Mouse (Mus musculus) urinary bladder, postnatal 14 days (tissue): ENCODE measurements around the gene Btnl2.
A peak's percentile ranks its signal among the peaks of the same experiment; 100 is the strongest.

Source experiments
- DNase-seq: peaks from one replicate; pipeline ENCODE4 v3.0.0; 2021; ENCODE audit warnings: low spot score

The Btnl2 gene

GRCm38 (mm10) chr17:34347606-34348308 is 6.9 kb upstream of the Btnl2 start:
- peak; percentile 31 for DNase-seq

GRCm38 (mm10) chr17:34349429-34349828 is 5.2 kb upstream of the Btnl2 start:
- DNase-seq: peak; percentile 76

GRCm38 (mm10) chr17:34354940-34355339 is 318 bp downstream of the Btnl2 start:
- DNase-seq: no peak

DNA sequence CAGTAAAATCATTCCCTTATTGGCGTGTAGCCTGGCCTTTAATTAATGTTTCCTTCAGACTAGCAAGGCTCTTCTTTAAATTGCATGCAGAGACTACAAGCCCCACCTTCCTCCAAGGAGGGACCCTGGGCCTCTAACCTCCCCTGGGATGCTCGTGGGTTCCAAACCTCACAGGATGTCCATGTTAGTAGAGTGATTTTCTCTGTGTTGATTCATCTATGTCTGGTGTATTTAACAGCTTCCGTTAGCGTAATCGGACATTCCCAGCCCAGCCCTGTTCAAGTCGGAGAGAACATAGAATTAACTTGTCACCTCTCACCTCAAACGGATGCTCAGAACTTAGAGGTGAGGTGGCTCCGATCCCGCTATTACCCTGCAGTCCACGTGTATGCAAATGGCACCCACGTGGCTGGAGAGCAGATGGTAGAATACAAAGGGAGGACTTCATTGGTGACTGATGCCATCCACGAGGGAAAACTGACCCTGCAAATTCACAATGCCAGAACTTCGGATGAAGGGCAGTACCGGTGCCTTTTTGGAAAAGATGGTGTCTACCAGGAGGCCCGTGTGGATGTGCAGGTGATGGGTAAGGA is 8.4 kb downstream of the Btnl2 start:
- DNase-seq: no peak

DNA sequence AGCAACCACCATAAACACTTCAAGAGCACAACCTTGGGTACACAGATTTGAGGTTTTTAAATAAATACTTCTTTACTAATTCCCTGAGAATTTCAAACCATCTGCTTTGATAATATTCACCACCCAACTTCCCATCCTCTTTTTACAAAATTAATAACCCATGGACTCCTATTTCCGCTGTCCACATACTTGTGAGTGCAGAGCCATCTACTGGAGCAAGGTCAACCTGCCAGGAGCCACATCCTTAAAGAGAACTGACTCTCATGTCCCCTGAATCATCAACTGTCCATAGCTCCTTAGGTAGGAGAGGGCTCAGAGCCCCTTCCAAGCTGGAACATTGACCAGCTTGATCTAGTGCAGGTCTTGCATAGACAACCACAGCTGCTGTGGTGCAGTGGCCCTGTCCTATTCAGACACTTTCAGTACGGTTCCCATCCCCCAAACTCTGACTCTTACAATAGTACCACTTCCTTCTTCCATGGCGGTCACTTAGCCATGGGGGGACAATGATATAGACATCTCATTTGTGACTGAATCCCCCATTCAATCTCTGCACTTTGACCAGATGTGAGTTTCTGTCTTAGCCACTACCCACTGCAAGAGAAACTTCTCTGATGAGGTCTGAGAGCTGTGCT is 9.2 kb downstream of the Btnl2 start:
- no peak for DNase-seq

GRCm38 (mm10) chr17:34365031-34365430 is 10.4 kb downstream of the Btnl2 start:
- no peak for DNase-seq

GRCm38 (mm10) chr17:34370563-34370962 is 15.9 kb downstream of the Btnl2 start:
- DNase-seq: no peak

DNA sequence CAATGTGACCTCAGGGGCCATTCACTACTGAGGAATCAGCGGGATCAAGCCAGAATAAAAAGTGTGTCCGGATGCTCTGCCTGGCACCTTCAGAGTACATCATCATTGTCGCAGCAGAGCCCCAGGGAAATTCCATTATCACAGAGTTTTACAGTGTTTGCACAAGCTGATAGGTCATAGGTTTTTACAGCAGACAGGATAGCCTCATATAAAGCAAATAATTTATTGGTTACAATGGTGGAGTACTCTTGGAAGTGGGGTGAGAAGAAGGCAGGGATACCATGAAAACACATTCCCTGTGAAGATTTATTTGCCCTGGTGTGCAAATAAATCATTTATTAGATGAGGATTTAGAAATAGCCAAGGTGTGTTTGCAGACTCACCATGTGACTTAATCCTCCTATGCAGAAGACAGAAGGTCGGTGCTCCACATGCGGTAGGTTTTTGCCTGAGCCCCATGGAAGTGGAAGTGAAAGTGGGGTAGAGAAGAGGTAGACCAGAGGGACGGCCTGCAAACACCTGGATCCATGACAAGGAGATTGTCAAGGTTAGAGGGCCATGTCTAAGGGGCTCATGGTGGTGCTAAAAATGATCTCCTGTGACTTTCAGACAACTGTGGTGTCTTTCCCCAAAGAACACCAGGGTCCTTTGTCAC is 18.6 kb downstream of the Btnl2 start:
- DNase-seq: no peak

DNA sequence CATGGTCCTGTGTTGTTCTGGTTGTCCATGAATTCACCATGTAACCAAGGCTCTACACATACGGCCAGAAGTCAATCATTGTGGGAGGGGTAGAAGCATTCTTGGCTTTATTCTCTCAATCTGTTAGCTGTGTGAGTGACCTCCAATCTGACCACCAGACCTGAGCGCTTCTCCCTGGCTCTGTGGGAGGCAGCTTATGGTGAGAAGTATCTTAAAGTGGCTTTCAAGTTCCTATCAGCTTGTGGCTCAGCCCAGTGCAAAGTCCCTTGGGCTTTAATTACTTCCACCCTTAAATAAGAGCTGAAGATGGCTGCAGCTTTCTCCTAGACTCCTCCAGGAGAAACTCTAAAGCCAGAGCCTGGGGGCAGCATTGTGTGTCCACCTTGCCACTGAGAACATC is 22.2 kb downstream of the Btnl2 start, which contains the start of gene Btnl1:
Gene Btnl1, plus strand, starts transcription at position 286 of the 400 bp plus-strand sequence.
- no peak for DNase-seq

DNA sequence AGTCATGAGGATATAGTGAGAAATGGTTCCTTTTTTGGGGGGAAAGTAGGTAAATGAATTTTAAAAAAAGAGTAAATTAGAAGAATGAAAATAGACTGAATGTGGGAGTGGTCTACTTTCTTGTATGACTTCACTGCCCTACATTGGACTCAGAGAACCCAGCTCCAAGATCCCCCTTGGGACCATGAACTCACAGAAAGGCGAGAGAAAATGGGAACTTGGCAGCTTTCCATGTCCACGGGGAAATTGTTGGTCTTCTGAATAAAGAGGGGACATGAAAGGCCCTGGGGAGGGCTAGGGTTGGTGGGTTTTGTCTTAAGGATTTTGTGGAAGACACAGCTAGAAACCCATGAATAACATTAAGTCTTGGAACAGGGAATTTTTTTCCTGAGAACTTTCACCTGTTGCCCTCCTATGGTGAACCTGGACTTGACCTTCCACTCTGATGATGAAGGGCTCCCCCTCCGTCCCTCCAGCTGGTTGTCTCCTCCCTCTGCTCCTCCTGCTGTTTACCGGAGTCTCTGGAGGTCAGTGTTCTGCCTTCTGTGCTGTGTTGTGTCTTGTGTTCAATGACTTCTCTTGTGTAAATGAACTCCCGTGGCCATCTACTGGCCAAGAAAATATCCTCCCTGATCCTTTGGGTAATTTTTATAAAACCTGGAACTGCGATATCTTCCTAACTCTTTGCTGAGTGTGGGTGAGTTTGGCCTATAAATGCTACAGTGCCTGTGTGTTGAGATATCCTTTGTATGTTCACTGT is 23.0 kb downstream of the Btnl2 start:
- DNase-seq: no peak

- no peak for DNase-seq
These were observed 24.1 kb downstream of the Btnl2 start for GRCm38 (mm10) chr17:34378716-34379115.

- no peak for DNase-seq
These were observed 24.8 kb downstream of the Btnl2 start for GRCm38 (mm10) chr17:34379451-34379850.

GRCm38 (mm10) chr17:34381876-34382275 is 27.3 kb downstream of the Btnl2 start:
- no peak for DNase-seq

GRCm38 (mm10) chr17:34383212-34383611 is 28.6 kb downstream of the Btnl2 start:
- DNase-seq: no peak

DNA sequence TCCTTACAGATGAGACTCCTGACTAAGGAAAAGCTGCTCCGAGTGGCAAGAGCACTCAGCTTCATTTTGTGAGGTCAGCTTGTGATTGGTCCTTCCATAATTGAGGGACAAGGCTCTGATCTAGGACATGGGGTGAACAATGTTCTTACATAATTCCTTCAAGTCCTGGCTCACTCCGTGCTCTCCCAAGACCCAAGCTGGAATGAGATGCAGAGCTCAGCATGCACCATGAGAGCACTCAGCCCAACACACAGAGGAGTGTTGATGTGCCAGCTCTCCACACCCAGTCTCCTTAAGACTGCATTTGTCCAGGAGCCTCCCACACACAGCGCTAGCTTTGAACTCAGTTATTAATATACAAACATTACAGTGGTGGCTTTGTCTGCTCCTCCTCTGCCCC is 30.1 kb downstream of the Btnl2 start:
- no peak for DNase-seq

- DNase-seq: no peak
These were observed 32.0 kb downstream of the Btnl2 start for GRCm38 (mm10) chr17:34386656-34387055.

- peak; percentile 15 for DNase-seq
These were observed 33.9 kb downstream of the Btnl2 start for GRCm38 (mm10) chr17:34388513-34388912.

DNA sequence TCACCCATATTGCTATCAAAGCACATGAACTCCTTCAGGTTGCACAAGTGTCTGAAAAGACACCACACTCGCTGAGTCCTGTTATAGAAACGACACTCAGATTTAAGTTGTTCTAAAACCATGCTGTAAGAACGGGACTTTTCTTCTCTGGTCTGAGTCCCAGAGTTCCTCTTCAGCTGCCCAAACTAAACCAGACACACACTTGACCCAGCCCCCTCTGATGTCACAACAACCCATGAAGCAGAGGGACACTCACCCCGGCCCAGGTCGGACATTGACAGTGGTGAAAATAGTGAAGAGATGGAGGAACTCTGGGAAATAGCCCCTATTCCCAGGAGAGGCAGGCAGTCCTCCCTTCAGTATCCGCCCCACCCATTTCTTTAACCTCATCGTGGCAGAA is 36.9 kb downstream of the Btnl2 start:
- DNase-seq: no peak

- DNase-seq: peak; percentile 16
These were observed 37.7 kb downstream of the Btnl2 start for GRCm38 (mm10) chr17:34392321-34392720.

- DNase-seq: no peak
These were observed 42.7 kb downstream of the Btnl2 start for GRCm38 (mm10) chr17:34397357-34397756.

DNA sequence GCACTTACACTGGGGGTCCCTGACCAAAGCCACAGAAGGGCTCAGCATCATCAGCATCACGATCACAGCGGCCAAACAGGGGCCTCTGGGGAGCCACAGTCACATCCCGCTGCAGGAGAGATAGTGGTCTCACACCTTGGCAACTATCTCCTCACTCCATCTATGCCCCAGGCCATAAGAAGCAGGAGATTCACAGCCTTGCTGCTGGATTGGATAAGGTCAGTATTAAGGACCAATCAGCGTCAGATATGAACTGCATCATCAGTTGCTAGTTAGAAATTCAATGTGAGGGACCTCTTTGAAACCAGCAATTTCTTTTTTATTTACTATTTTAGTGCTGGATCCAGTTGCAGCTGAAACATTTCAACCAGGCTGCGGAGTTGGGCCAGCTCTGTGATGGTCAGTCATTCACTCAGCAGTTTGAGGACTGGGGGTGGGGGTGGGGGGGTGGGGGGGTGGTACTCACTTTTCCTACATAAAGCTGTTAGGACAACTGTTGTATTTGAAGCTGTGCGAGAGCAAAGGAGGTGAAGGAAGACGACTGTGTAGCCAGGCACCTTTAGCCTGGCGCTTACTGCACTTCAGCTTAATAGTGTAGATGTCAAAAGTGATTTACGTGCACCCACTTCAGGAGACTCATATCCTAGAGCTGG is 43.6 kb downstream of the Btnl2 start:
- DNase-seq: peak; percentile 25
